Mouse (Mus musculus): ENCODE measurements around the gene Cadm1. TPM values are rescaled to one million over a fixed set of nuclear protein-coding genes. Genes with fewer than 3 reads are reported as not detected.

Gene Cadm1
- polyA plus RNA-seq, 1 experiment, result 9.3 TPM

DNA sequence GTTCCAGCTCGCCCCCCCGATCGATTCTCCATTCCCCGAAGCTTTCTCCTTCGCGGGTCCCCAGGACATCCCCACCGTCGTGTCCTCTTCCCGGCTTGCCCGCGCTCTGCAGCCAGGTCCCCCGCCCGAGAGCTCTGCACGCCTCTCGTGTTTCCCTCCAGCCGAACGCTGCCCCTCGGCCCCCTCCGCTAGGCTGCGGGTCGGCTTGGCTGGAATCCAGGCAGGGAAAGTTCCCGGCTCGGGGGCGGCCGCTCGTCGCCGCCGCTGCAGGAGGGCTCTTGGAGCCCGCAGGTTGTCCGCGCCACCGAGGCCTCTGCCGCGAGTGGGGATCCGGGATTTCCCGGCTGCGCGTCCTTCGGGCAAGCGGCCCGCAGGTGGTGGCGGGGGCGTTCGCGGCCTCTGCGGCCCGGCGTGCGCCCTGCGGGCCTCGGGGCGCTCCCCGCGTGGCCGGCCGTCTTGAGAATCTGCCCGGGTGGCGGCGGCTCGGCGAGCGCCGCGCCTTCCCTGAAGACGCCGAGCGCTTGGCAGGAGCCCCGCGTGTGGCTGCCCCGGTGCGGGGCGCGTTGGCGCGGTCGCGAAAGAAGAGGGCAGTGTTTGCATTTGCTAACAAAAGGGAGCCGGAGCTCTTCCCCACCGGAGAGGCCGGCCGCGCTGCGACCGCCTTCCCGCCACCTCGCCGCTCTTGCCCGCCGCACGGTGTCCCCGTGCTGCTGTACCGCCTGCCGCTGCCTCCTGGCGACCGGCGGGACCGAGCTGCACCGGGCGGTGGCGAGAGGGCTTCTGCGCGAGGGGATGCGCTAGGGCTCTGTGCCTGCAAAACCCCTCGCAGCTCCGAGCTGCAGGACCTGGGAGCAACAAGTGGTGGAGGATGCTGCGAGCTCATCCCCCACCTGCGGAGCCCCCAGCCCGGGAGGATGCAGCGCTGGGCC is 1.2 kb downstream of the Cadm1 start:
- Histone ChIP-seq H3K4me3 (peak overlapping the region; percentile 60), H3K36me3 (ENCODE audit: control insufficient read depth, insufficient read depth) (no peaks in the 10 kb centered on the region), H3K79me2 (ENCODE audit: control insufficient read depth, insufficient read depth) (peaks cover 37% of the 10 kb centered on the region), H3K27me3 (ENCODE audit: control insufficient read depth, insufficient read depth, insufficient read length) (no peaks in the 10 kb centered on the region), H3ac (ENCODE audit: control insufficient read depth, insufficient read length) (peak overlapping the region; percentile 49), H3K4me2 (ENCODE audit: low read depth) (peak overlapping the region; percentile 81)
- TF ChIP-seq MYOG (IDR thresholded peaks at IDR 0.05; ENCODE audit: control insufficient read depth in 1 of 3, insufficient read depth in 1 of 3, insufficient read length in 2 of 3, low read depth in 2 of 3) (peak in 2 of 3 experiments; percentile 11 to 19), SRF (IDR thresholded peaks at IDR 0.05; ENCODE audit: control insufficient read depth, insufficient read length, low read depth) (no peak), E2F4 (IDR thresholded peaks at IDR 0.05; ENCODE audit: insufficient read depth) (no peak), CEBPB (IDR thresholded peaks at IDR 0.05; ENCODE audit: insufficient read depth, poor library complexity, severe bottlenecking) (no peak), USF1 (IDR thresholded peaks at IDR 0.05; ENCODE audit: low read depth) (no peak), MAX (IDR thresholded peaks at IDR 0.05; ENCODE audit: low read depth) (no peak), REST (IDR thresholded peaks at IDR 0.05; ENCODE audit: insufficient read depth, insufficient read length) (no peak), POLR2AphosphoS2 (IDR thresholded peaks at IDR 0.05; ENCODE audit: insufficient read length, low read depth) (no peak), TCF12 (IDR thresholded peaks at IDR 0.05; ENCODE audit: insufficient read depth, poor library complexity, severe bottlenecking) (no peak), MYOD1 (IDR thresholded peaks at IDR 0.05; ENCODE audit: control insufficient read depth in 1 of 3, insufficient read length in 2 of 3, low read depth in 2 of 3) (peak in 1 of 3 experiments; percentile 29), TCF3 (IDR thresholded peaks at IDR 0.05; ENCODE audit: insufficient read length, low read depth) (no peak), POLR2A (IDR thresholded peaks at IDR 0.05; ENCODE audit: insufficient read length, low read depth) (no peak)

DNA sequence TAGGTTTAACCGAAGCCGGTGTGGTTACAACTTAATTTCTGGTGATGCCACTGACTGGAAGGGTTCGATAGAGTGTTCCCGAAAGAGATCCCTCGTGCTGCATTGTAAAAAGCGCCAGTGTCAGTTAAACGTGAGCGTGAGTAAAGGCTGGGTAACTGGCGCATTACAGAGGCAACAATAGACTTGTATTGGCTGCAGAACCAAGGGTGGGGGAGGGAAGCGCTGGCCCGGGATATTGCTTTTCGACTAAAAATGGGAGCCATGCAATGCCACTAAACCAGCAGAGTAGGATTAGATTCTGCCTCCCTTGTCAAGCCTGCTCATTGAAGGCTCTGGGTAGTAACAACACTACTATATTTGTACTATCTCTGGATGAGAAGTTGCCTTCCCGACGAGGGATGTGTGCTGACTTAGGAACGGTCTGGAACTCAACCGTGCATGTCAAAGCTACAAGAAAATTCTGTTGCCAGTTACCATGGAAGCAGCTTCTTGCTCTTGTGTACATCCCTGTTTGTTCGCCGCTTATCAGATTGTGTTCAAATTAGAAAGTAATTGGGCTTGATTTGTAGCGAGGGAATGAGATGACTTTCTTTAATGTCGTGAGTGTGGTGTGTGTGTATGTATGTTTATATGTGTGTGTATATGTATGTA is 2.4 kb downstream of the Cadm1 start:
- no peak for TF ChIP-seq REST (IDR thresholded peaks at IDR 0.05; ENCODE audit: insufficient read depth, insufficient read length)
- no peak for TF ChIP-seq USF1 (IDR thresholded peaks at IDR 0.05; ENCODE audit: low read depth)
- no peak for TF ChIP-seq E2F4 (IDR thresholded peaks at IDR 0.05; ENCODE audit: insufficient read depth)
- TF ChIP-seq POLR2A (IDR thresholded peaks at IDR 0.05; ENCODE audit: insufficient read length, low read depth), result no peak
- TF ChIP-seq SRF (IDR thresholded peaks at IDR 0.05; ENCODE audit: control insufficient read depth, insufficient read length, low read depth), result no peak
- TF ChIP-seq TCF12 (IDR thresholded peaks at IDR 0.05; ENCODE audit: insufficient read depth, poor library complexity, severe bottlenecking), result no peak
- Histone ChIP-seq H3ac (ENCODE audit: control insufficient read depth, insufficient read length) (no peak overlapping the region), H3K27me3 (ENCODE audit: control insufficient read depth, insufficient read depth, insufficient read length) (no peaks in the 10 kb centered on the region), H3K79me2 (ENCODE audit: control insufficient read depth, insufficient read depth) (peaks cover 37% of the 10 kb centered on the region), H3K36me3 (ENCODE audit: control insufficient read depth, insufficient read depth) (no peaks in the 10 kb centered on the region), H3K4me2 (ENCODE audit: low read depth) (peak overlapping the region; percentile 81), H3K4me3 (peak overlapping the region; percentile 60)

DNA sequence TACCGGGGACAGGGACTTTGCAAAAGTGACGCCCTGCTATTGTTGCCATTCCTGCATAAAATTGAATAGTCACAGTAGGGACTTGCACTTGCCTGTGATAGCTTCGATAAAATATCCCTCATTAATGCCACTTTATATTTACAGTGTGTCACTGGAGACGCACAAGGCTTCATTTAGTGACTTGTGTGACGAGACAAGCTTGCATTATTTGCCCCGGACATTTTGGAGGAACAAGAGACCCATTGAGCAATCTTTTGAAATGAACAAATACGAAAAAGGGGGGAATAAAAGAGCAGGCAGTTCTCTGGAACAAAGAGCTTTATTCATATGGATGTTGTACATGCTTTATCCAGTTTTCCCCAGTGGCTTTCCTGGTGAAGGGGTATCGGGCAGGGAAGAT is 3.5 kb downstream of the Cadm1 start:
- H3K79me2 ChIP-seq (ENCODE audit: control insufficient read depth, insufficient read depth), result peaks cover 37% of the 10 kb centered on the region
- TF ChIP-seq USF1 (IDR thresholded peaks at IDR 0.05; ENCODE audit: low read depth), result no peak
- no peak overlapping the region for H3K4me2 ChIP-seq (ENCODE audit: low read depth)
- H3K27me3 ChIP-seq (ENCODE audit: control insufficient read depth, insufficient read depth, insufficient read length), result no peaks in the 10 kb centered on the region
- no peaks in the 10 kb centered on the region for H3K36me3 ChIP-seq (ENCODE audit: control insufficient read depth, insufficient read depth)
- no peak overlapping the region for H3ac ChIP-seq (ENCODE audit: control insufficient read depth, insufficient read length)
- H3K4me3 ChIP-seq, result no peak overlapping the region

DNA sequence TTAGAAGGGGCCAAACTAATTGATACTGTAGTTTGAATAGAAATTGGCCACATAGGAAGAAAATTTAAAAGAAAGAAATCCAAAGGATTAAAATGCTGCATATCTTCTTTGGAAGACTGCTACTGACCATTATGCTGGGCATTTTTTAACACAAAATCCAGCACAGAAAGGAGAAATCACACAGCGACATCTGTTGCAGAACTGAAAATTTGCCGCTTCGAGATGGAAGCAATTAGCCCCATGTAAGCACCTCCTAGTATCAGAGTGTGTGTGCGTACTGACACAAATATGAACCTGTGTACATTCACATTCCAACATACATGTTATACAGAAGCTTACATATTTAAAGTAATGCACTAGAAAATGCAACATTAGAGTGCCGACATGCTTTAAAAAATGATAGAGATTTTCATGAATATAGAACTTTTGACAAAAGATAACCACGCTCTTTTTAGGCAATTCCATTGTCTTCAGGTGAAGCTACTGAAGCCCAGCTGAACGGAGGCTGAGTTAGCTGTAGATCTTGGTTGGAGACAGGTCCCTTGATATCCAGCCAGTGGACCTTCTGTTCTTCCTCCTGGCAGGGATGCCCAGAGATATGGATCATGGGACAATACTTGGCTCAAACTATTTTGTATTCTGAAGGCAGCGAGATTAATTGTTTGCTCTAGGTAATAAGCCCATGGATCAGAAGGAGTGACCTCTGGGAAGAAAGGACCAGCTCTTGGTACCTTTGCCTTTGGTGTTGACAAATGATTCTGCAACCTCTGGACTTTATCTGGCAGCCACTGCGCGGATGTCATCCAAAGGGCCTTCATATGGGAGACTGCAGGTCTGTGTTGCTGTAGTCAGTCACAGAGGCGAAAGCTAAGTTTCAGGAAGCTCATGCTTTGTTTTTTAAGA is 4.9 kb downstream of the Cadm1 start:
- H3K79me2 ChIP-seq (ENCODE audit: control insufficient read depth, insufficient read depth), result peaks cover 37% of the 10 kb centered on the region
- no peaks in the 10 kb centered on the region for H3K27me3 ChIP-seq (ENCODE audit: control insufficient read depth, insufficient read depth, insufficient read length)
- TF ChIP-seq REST (IDR thresholded peaks at IDR 0.05; ENCODE audit: insufficient read depth, insufficient read length) (no peak), MAX (IDR thresholded peaks at IDR 0.05; ENCODE audit: low read depth) (no peak), MYOD1 (IDR thresholded peaks at IDR 0.05; ENCODE audit: control insufficient read depth in 1 of 3, insufficient read length in 2 of 3, low read depth in 2 of 3) (no peak), MYOG (IDR thresholded peaks at IDR 0.05; ENCODE audit: control insufficient read depth in 1 of 3, insufficient read depth in 1 of 3, insufficient read length in 2 of 3, low read depth in 2 of 3) (no peak), TCF3 (IDR thresholded peaks at IDR 0.05; ENCODE audit: insufficient read length, low read depth) (no peak), SRF (IDR thresholded peaks at IDR 0.05; ENCODE audit: control insufficient read depth, insufficient read length, low read depth) (no peak), POLR2AphosphoS2 (IDR thresholded peaks at IDR 0.05; ENCODE audit: insufficient read length, low read depth) (no peak)
- H3K4me3 ChIP-seq, result no peak overlapping the region
- H3K4me2 ChIP-seq (ENCODE audit: low read depth), result no peak overlapping the region
- no peaks in the 10 kb centered on the region for H3K36me3 ChIP-seq (ENCODE audit: control insufficient read depth, insufficient read depth)
- H3ac ChIP-seq (ENCODE audit: control insufficient read depth, insufficient read length), result no peak overlapping the region
